Mouse (Mus musculus) lung, embryonic 14.5 days (tissue): ENCODE results near the gene Tango2. TPM values are rescaled to one million over a fixed set of nuclear protein-coding genes. Genes with fewer than 3 reads are reported as not detected.
A peak's percentile ranks its signal among the peaks of the same experiment; 100 is the strongest.
"Not testable (repeated sequence)": the region's sequence is repeated elsewhere in the genome, so short reads cannot be mapped to it uniquely, and the experiment has no call there.

ENCODE experiments used
- ATAC-seq: fragments of 200-750 bp; cut with Nextera tagmentation; 2 replicates; pipeline ENCODE4 v1.8.0; 2017; ENCODE audit warnings: mild to moderate bottlenecking, moderate TSS enrichment, moderate library complexity; ENCODE audit not compliant: insufficient read depth
- DNase-seq: peaks from one replicate; pipeline ENCODE4 v3.0.0-alpha.2; 2015
- H3K27ac ChIP-seq: fragments of 300-500 bp; sonication (generic); 2 replicates; pipeline ENCODE4 v1.5.1; 2014; ENCODE audit warnings: low read depth, mild to moderate bottlenecking, moderate library complexity
- H3K27me3 ChIP-seq: fragments of 300-500 bp; sonication (generic); 2 replicates; pipeline ENCODE4 v1.6.1; 2014; ENCODE audit warnings: low read length, control low read depth; ENCODE audit not compliant: insufficient read depth
- H3K36me3 ChIP-seq: fragments of 300-500 bp; sonication (generic); 2 replicates; pipeline ENCODE4 v1.6.1; 2014; ENCODE audit warnings: control low read depth; ENCODE audit not compliant: insufficient read depth
- H3K4me1 ChIP-seq: fragments of 300-500 bp; sonication (generic); 2 replicates; pipeline ENCODE4 v1.6.1; 2014; ENCODE audit warnings: antibody characterized with exemption, control low read depth; ENCODE audit not compliant: insufficient read depth
- H3K4me2 ChIP-seq: fragments of 300-500 bp; sonication (generic); 2 replicates; pipeline ENCODE4 v1.6.1; 2014; ENCODE audit warnings: mild to moderate bottlenecking
- H3K4me3 ChIP-seq: fragments of 300-500 bp; sonication (generic); 2 replicates; pipeline ENCODE4 v1.5.1; 2014; ENCODE audit warnings: low read depth, low read length
- H3K9ac ChIP-seq: fragments of 300-500 bp; sonication (generic); 2 replicates; pipeline ENCODE4 v1.6.1; 2014
- H3K9me3 ChIP-seq: fragments of 300-500 bp; sonication (generic); 2 replicates; pipeline ENCODE4 v1.6.1; 2016; ENCODE audit warnings: low read depth, low read length, control low read depth
- CTCF ChIP-seq: IDR thresholded peaks from 2 replicates; pipeline ENCODE4 v1.5.1; 2016; ENCODE audit warnings: antibody characterized with exemption, low read depth
- WGBS: fragments of 180-500 bp; shearing (Covaris S2); extraction: QIAGEN DNeasy Blood & Tissue Kit; methylation state at CpG from one replicate; pipeline ENCODE4 v1.1.7; 2014; 5-methylcytosine and 5-hydroxymethylcytosine counted together
- polyA plus RNA-seq: library from polyadenylated mRNA; unstranded; fragments of >200 nt; fragmentation: Nextera tagmentation; extraction: Ambion mirVana; gene quantifications from 2 replicates; pipeline ENCODE4 v1.2.1, GENCODE M21; 2014

The Tango2 gene
- polyA plus RNA-seq, 1 experiment from 2014 or later: 27.2 TPM

DNA sequence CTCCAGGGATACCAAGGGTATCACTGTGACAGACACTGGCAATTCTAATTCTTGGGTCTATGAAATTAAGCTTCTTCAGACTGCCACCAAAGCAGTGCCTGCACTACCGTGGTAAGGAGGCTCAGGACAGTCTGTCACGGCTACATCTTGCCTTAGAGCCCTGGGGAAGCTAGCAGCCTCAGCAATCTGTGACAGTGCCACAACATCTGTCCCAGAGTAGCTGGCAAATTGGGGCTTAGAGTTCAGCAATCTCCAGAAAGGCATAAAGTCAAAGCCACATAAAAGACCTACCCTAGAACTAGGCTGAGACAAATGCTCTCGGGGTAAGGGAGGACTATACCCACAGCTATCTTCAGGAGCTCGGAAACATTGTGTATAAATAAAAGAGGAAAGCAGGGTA lies 22.2 kb downstream of the Tango2 start:
- no peak for TF ChIP-seq CTCF
- ATAC-seq (no peak), DNase-seq (no peak)
- no peak overlapping the region for H3K4me2 ChIP-seq
- H3K27me3 ChIP-seq: no peaks in the 10 kb centered on the region
- no peak overlapping the region for H3K9ac ChIP-seq
- WGBS: 69% methylated on average over 4 of the region's 4 CpGs
- H3K4me1 ChIP-seq: no peaks in the 10 kb centered on the region
- H3K27ac ChIP-seq: no peak overlapping the region
- no peak overlapping the region for H3K4me3 ChIP-seq
- H3K9me3 ChIP-seq: no peaks in the 10 kb centered on the region
- no peaks in the 10 kb centered on the region for H3K36me3 ChIP-seq

DNA sequence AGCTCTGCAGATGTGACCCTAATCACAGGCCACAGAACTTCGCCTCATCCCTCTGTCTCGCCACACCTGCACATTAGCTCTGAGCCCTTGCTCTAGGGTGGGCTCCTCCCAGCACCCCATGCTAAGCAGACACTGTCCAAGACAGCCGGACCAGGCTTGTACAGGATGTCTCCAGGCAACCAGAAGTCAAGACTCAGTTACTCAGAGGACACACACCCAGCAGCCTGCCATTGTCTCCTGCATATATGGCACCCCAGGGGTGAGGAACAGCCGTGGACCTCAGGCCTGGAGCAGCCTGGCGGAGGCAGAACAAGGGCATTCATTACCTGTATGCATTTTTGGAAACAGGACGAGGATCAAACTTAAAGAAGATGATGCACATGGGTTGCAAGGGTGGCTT lies 23.9 kb downstream of the Tango2 start:
- ATAC-seq (no peak), DNase-seq (no peak)
- Histone ChIP-seq H3K4me3 (no peak overlapping the region), H3K9ac (no peak overlapping the region), H3K4me1 (no peaks in the 10 kb centered on the region), H3K27me3 (no peaks in the 10 kb centered on the region), H3K36me3 (no peaks in the 10 kb centered on the region), H3K9me3 (no peaks in the 10 kb centered on the region), H3K4me2 (no peak overlapping the region), H3K27ac (no peak overlapping the region)
- TF ChIP-seq CTCF: no peak
- WGBS: 79% methylated on average over 6 of the region's 6 CpGs

DNA sequence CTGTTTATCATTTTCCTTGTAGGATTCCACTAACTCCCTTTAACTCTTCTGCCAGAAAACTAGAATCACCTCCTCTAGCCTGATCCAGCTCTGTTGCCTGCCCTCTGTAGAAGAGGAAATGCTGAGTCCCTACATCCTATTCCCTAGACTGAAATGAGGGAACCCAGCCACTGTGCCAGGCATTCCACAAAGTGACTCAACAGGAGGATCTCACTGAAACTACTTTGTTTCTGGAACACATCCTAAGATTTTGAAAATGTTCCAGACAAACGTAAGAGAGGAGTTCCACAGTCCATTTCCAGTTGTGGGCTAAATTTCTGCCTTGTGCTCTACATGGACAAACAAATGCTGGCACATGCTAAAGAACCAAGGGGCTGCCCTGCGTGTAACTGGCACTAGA lies 24.4 kb downstream of the Tango2 start:
- no peak overlapping the region for H3K27ac ChIP-seq
- H3K4me2 ChIP-seq: no peak overlapping the region
- H3K36me3 ChIP-seq: no peaks in the 10 kb centered on the region
- WGBS: 66% methylated on average over 2 of the region's 2 CpGs
- H3K4me1 ChIP-seq: no peaks in the 10 kb centered on the region
- no peaks in the 10 kb centered on the region for H3K27me3 ChIP-seq
- no peak overlapping the region for H3K9ac ChIP-seq
- no peaks in the 10 kb centered on the region for H3K9me3 ChIP-seq
- DNase-seq (no peak), ATAC-seq (no peak)
- no peak overlapping the region for H3K4me3 ChIP-seq
- TF ChIP-seq CTCF: no peak

DNA sequence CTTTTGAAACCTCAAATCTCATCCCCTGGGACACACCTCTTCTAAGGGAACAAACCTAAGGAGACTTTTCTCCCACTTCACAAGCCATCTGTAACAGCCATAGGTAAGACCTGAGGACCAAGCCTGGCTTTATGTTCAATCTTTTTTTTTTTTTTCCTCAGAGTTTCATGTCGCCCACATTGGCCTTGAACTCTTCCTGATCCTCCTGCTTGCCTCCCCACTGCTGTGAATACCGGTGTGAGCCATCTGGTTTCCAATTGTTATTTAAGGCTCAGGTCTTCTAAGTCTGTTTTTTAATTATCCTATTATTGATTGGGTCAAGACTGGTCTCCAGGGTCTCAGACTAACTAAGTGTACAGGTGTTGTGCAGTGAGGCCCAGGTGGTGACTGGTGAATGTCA lies 26.5 kb downstream of the Tango2 start:
- no peaks in the 10 kb centered on the region for H3K36me3 ChIP-seq
- H3K4me1 ChIP-seq: no peaks in the 10 kb centered on the region
- ATAC-seq (no peak), DNase-seq (no peak)
- H3K9me3 ChIP-seq: no peaks in the 10 kb centered on the region
- 82% methylated on average over 2 of the region's 2 CpGs for WGBS
- TF ChIP-seq CTCF: no peak
- no peak overlapping the region for H3K9ac ChIP-seq
- H3K4me2 ChIP-seq: no peak overlapping the region
- H3K4me3 ChIP-seq: no peak overlapping the region
- H3K27ac ChIP-seq: no peak overlapping the region
- no peaks in the 10 kb centered on the region for H3K27me3 ChIP-seq

DNA sequence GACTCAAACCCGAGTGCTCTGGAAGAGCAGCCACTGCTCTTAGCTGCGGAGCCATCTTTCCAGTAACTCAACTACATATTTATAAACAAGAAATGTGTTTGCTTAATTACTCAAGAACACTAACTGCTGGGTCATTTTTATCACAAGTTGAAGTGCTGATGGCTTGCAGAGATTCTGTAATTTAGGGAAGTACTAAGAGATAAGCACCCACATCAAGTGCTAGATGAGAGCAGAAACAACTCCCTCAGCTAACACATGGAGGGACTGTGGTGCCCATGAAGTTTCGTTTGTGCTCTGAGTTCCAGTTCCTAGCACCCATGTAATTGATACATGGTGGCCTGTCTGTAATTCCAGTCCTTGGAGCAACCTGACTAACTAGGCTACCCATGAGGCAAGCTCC lies 28.9 kb downstream of the Tango2 start:
- no peak for TF ChIP-seq CTCF
- H3K4me3 ChIP-seq: no peak overlapping the region
- H3K9ac ChIP-seq: no peak overlapping the region
- H3K4me2 ChIP-seq: no peak overlapping the region
- 81% methylated on average over 3 of the region's 3 CpGs for WGBS
- DNase-seq (no peak), ATAC-seq (no peak)
- H3K4me1 ChIP-seq: no peaks in the 10 kb centered on the region
- no peaks in the 10 kb centered on the region for H3K9me3 ChIP-seq
- no peak overlapping the region for H3K27ac ChIP-seq
- H3K27me3 ChIP-seq: no peaks in the 10 kb centered on the region
- H3K36me3 ChIP-seq: no peaks in the 10 kb centered on the region

DNA sequence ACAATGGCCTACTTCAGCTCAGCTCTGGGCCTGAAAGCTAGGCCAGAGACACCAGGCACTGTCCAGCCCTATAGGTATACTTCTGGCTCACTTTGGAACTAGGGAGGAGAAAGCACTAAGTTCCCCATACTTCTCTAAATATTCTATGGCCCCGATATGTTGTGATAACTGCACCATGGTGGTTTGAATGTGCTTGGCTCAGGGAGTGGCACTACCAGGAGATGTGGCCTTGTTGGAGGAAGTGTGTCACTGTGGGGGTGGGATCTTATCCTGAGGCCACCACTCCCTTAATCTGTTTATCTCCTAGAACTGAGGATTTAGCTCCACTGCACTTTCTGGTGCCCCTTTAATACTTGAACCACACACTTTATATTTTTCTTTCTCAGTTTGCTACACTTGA lies 39.7 kb downstream of the Tango2 start:
- Histone ChIP-seq H3K27me3 (no peaks in the 10 kb centered on the region), H3K27ac (no peak overlapping the region), H3K9me3 (no peaks in the 10 kb centered on the region), H3K36me3 (no peaks in the 10 kb centered on the region), H3K9ac (no peak overlapping the region), H3K4me2 (no peak overlapping the region), H3K4me1 (no peaks in the 10 kb centered on the region), H3K4me3 (no peak overlapping the region)
- ATAC-seq: no peak
- no peak for TF ChIP-seq CTCF
- DNase-seq: no peak
- 88% methylated on average over 1 of the region's 1 CpGs for WGBS

DNA sequence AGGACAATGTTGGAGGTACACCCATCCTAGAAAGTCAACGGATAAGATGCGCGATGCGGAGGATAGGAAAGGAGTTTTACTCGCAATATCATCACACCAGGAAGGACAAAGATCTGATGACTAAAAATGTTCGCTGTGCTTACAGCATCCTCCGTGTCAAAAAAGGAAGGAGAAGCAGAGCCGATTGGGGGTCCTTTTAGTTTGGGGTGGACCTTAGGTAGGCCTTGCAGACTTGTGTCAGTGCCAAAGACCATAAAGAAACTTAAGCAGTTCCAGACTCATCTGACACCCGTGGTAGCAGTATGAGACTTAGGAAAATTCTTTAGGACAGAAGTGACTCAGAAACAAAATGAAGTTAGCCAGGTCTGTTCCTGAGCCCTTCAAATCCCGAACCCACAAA lies 58.3 kb downstream of the Tango2 start:
- peaks cover 24% of the 10 kb centered on the region for H3K36me3 ChIP-seq
- peak overlapping the region; percentile 96 for H3K9ac ChIP-seq
- peak; percentile 4 for ATAC-seq
- H3K4me2 ChIP-seq: peak overlapping the region; percentile 88
- peak overlapping the region; percentile 95 for H3K4me3 ChIP-seq
- not testable (repeated sequence) for H3K9me3 ChIP-seq, DNase-seq, H3K27me3 ChIP-seq
- H3K4me1 ChIP-seq: peaks cover 12% of the 10 kb centered on the region
- peak overlapping the region; percentile 63 for H3K27ac ChIP-seq
- WGBS: 4% methylated on average over 8 of the region's 10 CpGs

DNA sequence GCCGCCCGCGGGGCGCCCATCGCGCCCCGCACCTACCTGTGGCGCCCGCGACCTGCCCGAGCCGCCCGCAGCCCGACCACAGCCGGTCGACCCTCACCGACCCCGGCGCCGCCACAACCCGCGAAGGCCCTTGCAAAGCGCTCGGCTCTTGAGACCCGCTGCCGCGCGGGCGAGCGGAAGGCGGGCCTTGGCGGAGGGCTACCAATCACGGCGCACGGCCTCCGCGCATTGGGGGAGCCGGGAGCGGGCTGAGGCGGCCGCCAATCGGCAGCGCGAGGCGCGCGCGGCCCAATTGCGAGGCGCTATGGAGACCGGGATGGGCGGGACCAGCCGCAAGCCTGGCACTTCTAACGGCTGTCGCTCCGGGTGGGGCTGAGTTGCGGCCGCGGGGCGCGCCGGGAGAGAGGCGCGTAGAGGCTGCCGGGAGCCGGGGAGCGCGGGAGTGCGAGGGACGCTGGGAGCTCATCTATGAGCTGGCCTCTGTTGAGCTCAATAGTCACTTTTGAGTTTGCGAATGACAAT lies 58.8 kb downstream of the Tango2 start, which contains the start of gene Dgcr8:
Dgcr8 (minus strand) TSS at position 180 of the 522 bp plus-strand sequence.
- Histone ChIP-seq H3K36me3 (peaks cover 28% of the 10 kb centered on the region), H3K27me3 (no peaks in the 10 kb centered on the region), H3K4me1 (peaks cover 12% of the 10 kb centered on the region), H3K27ac (peak within 1 kb of the TSS; percentile 94), H3K4me2 (peak within 1 kb of the TSS; percentile 88), H3K9ac (peak within 1 kb of the TSS; percentile 96), H3K9me3 (no peaks in the 10 kb centered on the region), H3K4me3 (peak within 1 kb of the TSS; percentile 95)
- under 1% methylated on average over 59 of the region's 71 CpGs for WGBS
- DNase-seq: peak; percentile 100
- ATAC-seq: peak; percentile 99
- TF ChIP-seq CTCF: no peak
